Mouse (Mus musculus): ENCODE data around the gene Trappc2l.
"Not testable (repeated sequence)": the region's sequence is repeated elsewhere in the genome, so short reads cannot be mapped to it uniquely, and the experiment has no call there.

Gene Trappc2l

DNA sequence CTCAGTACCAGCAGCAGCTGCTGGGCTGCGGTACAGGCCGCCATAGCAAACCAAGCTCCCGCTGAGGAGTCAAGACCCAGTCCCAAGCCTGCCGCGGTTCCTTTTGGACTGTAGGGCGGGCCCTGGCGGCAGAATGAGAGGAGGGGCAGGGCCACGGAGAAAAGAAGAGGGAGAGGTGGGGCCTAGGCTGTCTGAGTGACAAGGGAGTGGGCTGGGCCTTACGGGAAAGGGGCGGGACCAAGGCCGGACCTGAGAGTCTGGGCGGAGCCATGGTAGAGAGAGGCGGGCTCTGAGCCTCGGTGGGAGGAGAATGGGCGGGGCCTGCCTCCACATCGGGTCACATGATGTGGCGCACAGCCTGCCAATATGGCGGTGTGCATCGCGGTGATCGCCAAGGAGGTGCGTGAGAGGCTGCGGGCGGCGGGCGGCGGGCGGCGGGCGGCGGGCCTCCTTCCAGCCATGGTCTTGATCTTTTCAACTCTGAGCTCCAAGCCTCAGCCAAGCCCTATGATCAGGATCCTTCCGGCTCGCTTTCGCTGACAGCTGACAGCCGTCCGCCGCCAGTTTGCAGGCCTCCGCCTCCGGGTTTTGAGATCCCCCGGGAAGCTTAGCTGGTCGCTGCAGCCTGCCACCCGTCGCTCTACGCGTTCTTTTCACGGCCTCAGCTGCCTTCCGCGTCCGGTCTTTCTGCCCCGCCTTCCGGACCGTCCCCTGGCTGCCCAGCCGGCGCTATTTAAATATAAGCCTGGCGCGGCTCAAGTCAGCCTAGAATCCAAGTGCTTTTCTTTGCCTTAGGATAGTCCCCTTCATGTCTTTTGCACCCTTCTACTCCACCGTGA lies at the start of gene Trappc2l, which contains the start of gene Galns:
Gene Trappc2l (plus strand): TSS at position 346 of the 839 bp plus-strand sequence.
Gene Galns (minus strand): TSS at position 169 of the 839 bp plus-strand sequence.
- DNase-seq (ENCODE audit: low read depth, low spot score): peak; percentile 97

DNA sequence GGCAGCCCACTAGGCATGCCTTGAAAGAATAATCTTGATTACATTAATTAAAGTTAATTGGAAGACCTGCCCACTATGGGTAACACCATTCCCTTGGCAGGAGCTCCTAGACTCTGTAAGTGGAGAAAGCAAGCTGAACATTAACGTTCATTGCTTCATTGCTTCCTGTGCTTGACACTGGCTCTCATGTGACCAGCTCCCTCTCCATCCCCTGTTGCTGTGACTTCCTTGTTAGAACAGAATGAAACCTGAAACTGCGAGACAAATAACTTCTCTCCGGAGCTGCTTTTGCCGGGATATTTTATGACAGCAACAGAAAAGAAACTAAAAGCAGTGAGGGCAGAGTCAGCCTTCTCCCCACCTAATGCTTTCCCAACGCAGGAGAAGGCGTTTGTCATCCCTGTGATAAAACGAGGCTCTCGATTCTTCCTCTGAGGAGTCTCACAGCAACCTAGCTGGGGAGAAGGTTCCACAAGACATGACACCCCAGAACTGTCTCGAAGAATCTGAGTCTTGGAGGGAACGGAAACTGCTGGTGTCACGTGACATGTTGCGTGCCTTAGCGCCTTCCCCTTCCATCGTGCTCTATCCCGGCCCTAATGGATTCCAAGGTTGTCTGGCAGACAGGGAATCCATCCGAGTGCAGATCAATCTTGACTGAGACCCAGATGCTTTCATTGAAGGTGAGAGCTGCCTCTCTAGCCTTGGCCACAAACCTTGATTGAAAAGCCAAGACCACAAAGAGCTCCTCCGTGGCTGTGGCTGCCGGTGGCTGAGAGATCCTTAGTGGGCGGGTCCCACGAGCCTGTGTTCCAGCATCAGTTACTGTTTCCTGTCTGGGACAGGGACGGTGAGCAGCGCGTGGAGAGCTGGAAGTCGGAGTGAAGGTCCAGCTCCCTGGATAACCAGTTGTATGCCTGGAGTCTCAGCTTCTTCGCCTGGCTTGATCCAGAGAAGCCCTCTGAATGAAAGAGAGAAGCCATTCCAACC lies 46.8 kb upstream of the Trappc2l start:
- DNase-seq (ENCODE audit: low read depth, low spot score): no peak

DNA sequence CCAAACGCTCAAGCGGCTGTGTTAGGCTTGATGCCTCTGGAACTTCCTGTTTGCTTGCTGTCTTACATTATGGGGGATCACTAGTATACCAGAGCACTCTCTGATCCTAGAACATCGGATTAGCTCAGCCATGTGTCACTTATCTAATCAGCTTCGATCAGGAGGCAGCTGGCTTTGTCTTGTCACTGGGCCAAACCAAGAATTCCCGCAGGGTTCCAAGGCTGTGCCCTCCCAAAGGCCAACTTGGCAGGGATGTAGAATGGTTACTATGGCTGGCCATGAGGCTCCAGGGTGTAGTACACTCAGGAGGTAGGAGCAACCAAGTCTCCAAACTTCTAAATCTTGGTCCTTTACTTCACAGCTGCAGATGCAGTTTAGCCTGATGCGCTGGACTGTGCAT lies 44.7 kb upstream of the Trappc2l start:
- peak; percentile 64 for DNase-seq (ENCODE audit: low read depth, low spot score)

- peak; percentile 91 for DNase-seq (ENCODE audit: low read depth, low spot score)
Measured at GRCm38 (mm10) chr8:122567361-122568108, 43.9 kb upstream of the Trappc2l start, which contains the start of gene Cdt1. Gene Cdt1, plus strand, starts transcription at chr8:122568015.

GRCm38 (mm10) chr8:122568109-122568504 lies 43.3 kb upstream of the Trappc2l start:
- DNase-seq (ENCODE audit: low read depth, low spot score): no peak

GRCm38 (mm10) chr8:122568881-122569309 lies 42.5 kb upstream of the Trappc2l start:
- no peak for DNase-seq (ENCODE audit: low read depth, low spot score)

DNA sequence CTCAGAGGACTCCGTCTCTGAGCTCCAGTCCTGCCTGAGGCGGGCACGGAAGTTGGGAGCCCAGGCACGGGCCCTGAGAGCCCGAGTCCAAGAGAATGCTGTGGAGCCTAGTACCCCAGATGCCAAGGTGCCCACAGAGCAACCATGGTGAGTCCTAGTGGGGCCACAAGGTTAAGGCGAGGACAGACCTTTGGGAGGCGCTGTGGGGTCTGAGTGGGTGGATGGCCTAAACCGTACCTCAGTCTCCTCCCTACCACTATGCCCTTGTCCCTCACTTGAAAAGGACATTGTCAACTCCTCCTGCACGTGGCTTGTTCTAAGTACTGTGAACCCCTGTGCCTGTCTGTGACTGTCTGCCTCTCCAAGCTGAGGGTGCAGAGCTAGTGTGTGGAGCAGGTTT lies 42.1 kb upstream of the Trappc2l start:
- no peak for DNase-seq (ENCODE audit: low read depth, low spot score)

DNA sequence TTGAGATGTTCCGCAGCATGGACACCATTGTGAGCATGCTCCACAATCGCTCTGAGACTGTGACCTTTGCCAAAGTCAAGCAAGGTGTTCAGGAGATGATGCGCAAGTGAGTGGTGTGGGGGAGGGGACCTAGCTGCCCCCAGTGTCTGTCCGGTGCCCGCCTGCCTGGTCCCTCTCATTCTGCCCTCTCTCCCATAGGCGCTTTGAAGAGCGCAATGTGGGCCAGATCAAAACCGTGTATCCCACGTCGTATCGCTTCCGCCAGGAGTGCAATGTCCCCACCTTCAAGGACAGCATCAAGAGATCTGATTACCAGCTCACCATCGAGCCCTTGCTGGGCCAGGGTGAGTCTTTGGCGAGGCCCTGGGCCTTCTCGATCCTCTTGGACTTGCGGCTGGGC lies 41.4 kb upstream of the Trappc2l start:
- no peak for DNase-seq (ENCODE audit: low read depth, low spot score)

DNA sequence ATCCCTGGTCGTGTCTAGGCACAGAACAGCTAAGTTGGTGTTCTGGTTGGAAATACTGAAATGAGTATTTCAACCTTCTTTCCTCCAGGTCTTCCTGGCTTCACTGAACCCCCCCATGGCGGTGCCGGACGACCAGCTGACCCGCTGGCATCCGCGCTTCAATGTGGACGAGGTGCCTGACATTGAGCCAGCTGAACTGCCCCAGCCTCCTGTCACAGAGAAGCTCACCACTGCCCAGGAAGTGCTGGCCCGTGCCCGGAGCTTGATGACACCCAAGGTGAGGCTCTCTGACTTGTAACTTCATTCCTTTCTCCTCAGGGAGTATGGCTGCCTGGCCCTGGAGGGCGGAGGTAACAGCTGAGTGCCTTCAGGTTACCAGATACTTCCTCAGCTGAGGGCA lies 40.3 kb upstream of the Trappc2l start:
- no peak for DNase-seq (ENCODE audit: low read depth, low spot score)

GRCm38 (mm10) chr8:122571750-122572267 lies 39.6 kb upstream of the Trappc2l start:
- no peak for DNase-seq (ENCODE audit: low read depth, low spot score)

- DNase-seq (ENCODE audit: low read depth, low spot score): no peak
Measured at GRCm38 (mm10) chr8:122572751-122573150, 38.7 kb upstream of the Trappc2l start.

- DNase-seq (ENCODE audit: low read depth, low spot score): not testable (repeated sequence)
Measured at GRCm38 (mm10) chr8:122573176-122573575, 38.3 kb upstream of the Trappc2l start.

- DNase-seq (ENCODE audit: low read depth, low spot score): no peak
Measured at GRCm38 (mm10) chr8:122573577-122573976, 37.9 kb upstream of the Trappc2l start.

- DNase-seq (ENCODE audit: low read depth, low spot score): no peak
Measured at GRCm38 (mm10) chr8:122574264-122574663, 37.2 kb upstream of the Trappc2l start.

DNA sequence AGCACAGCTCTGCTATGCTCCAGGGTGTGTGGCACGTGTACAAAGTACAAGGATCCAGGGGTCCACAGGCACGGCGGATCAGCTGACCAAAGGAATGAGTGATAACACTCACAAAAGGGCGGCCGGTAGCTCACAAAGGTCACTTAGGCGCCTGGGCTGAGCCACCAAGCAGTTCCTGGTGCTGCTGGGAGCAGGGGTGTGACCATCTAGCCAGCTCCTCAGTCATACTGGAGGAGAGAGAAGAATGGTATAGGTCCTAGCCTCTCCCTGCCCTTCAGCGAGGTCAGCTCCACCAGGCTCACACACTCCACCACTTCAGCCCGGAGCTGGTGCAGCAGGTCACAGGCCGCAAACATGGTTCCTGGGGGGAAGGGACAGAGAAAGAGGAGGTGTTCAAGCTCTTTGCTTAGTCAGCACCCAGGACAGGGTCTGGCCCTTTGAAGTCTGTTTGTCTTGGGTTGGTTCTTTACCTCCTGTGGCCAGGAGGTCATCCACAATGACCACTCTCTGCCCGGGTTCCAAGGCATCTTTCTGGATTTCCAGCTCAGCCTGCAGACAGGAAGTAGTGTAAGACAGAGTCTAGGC lies 36.7 kb upstream of the Trappc2l start:
- DNase-seq (ENCODE audit: low read depth, low spot score): no peak

DNA sequence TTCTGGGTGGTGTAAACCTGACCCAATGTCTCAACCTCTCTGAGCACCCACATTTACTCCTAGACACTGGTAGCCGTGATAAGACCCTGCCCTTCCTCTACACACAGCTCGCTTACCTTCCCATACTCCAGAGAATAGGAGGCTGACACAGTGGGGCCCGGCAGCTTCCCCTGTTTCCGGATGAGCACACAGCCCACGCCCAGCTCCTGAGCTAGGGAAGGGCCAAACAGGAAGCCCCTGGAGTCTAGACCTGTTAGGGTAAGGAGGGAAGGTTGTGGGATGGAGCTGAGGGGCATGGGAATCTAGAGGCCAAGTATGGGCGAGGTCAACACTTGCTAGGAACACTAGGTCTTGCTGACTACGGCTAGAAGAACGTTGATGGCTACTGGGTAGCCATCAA lies 36.2 kb upstream of the Trappc2l start:
- DNase-seq (ENCODE audit: low read depth, low spot score): no peak

GRCm38 (mm10) chr8:122575735-122576647 lies 35.4 kb upstream of the Trappc2l start:
- no peak for DNase-seq (ENCODE audit: low read depth, low spot score)

DNA sequence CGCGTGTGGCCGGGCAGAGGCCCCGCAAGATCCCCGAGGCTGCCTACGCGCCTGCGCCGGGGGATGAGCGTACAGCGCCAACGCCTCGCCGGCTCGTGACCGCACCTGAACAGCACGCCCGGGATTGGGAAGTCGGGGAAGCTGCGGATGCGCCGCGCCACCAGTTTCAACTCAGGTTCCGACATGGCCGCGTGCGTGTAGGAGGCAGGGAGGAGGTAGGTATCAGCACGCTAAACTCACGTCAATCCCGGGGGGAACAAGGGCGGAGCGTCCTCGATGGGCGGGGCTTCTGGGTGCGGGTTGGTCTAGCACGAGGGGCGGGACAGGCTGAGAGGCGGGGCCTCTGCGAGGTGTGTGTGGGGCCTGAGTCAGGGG lies 34.8 kb upstream of the Trappc2l start, which contains the start of gene Aprt:
Gene Aprt (minus strand): TSS at position 262 of the 375 bp plus-strand sequence.
- peak; percentile 81 for DNase-seq (ENCODE audit: low read depth, low spot score)

DNA sequence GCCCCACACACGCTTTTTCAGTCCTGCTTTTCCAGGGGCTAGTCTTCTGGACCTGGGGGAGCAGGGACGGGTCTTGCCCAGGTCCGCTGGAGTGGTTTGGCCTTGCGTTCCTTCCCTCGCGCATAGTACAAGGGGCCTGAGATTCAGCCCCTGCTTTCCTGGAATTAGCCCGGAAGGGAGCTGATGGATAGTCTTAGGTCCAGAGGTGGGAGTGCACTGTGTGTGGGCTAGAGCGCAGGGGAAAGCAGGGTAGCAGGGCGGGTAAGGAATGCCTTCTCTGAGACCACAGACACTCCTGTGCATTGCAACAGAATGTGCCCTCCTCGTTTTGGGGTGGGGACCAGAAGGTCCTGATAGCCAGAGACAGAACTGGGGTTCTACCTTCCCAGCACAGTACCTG lies 34.3 kb upstream of the Trappc2l start:
- DNase-seq (ENCODE audit: low read depth, low spot score): no peak

GRCm38 (mm10) chr8:122579196-122579595 lies 32.2 kb upstream of the Trappc2l start:
- no peak for DNase-seq (ENCODE audit: low read depth, low spot score)

Data from retina, postnatal 7 days (tissue).